Mouse (Mus musculus): ENCODE measurements around the gene Ankra2.
A peak's percentile ranks its signal among the peaks of the same experiment; 100 is the strongest.

DNA sequence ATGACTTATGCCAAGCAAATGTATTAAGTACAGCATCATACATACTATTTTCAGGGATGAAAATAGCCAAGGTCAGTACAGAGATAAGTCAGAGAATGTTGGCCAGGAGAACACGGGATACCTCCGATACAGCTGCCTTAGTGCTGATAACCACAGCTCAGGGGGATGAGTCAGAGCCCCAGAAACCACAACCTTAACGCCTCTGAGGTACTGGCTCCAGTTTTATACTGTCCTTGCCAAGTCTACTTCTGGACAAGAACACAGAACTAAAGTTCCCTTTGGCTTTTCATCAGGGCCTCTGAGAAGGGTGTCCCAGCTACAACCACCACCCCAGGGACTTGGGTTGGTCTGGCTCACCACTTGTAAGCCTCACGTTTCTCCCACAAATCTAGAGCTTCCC lies 12.8 kb downstream of the Ankra2 start:
- TF ChIP-seq CTCF (IDR thresholded peaks at IDR 0.05; ENCODE audit: low read depth) (no peak), EP300 (IDR thresholded peaks at IDR 0.05; ENCODE audit: low read depth) (peak; percentile 65; the same call in 1 of the 2 replicates)
